In genomic region chr12:86023081-86023871, GRCm38 (mm10) we compare ENCODE assay signal across 9 mouse cellular contexts. TPM values are rescaled to one million over a fixed set of nuclear protein-coding genes. Genes with fewer than 3 reads are reported as not detected.
DNase-seq lines count a peak whose midpoint lies in the region; ATAC-seq lines count a peak whose summit lies in the region.
"Had no signal": no experiment of that assay in that cellular context is flagged by ENCODE, and none has a peak within 500 bp of the region (broad histone marks: within the 10 kb centered on the region; RNA-seq: fewer than 3 reads in every experiment).

No protein-coding gene starts in this region.

- no peaks in the 10 kb centered on the region for H3K27me3 ChIP-seq in stomach, embryonic 15.5 days (replicated peaks)
- H3K27me3 ChIP-seq in midbrain, embryonic 13.5 days: no peaks in the 10 kb centered on the region

- no peaks in the 10 kb centered on the region for H3K36me3 ChIP-seq in stomach, embryonic 15.5 days
- peaks cover 9% of the 10 kb centered on the region; the same call in 1 of the 2 replicates for H3K36me3 ChIP-seq in midbrain, embryonic 13.5 days

- H3K9ac ChIP-seq in stomach, embryonic 15.5 days: no peak overlapping the region
- H3K9ac ChIP-seq in midbrain, embryonic 13.5 days (replicated peaks): no peak overlapping the region

- no peaks in the 10 kb centered on the region for H3K9me3 ChIP-seq in stomach, embryonic 15.5 days
- H3K9me3 ChIP-seq in midbrain, embryonic 13.5 days: no peaks in the 10 kb centered on the region

- no peak overlapping the region for H3K4me3 ChIP-seq in stomach, embryonic 15.5 days (replicated peaks)
- no peak overlapping the region for H3K4me3 ChIP-seq in midbrain, embryonic 13.5 days (replicated peaks)

- peak; percentile 37 to 42 for DNase-seq in cerebellum, postnatal 14 days
- no peak for DNase-seq in cerebellum, adult 11-12 months
- DNase-seq in ovary, postnatal 10 days (ENCODE audit: low spot score): peak; percentile 17
- no peak for DNase-seq in ovary, postnatal 14 days (ENCODE audit: low spot score)
- peak; percentile 43 for DNase-seq in kidney, postnatal 14 days
- DNase-seq in left cerebral cortex, postnatal 25 days (ENCODE audit: low spot score in 2 of 2): no peak

- WGBS in stomach, embryonic 15.5 days: 59% methylated on average over 4 of the region's 4 CpGs
- 77% methylated on average over 4 of the region's 4 CpGs for WGBS in midbrain, embryonic 13.5 days

- intact Hi-C loops in left cerebral cortex, postnatal 25 days (cut with DNase I): loop anchor here (5.0 kb wide), 1 partner anchor 54 kb away; the partner anchor contains the start of gene Tgfb3

- H3K4me1 ChIP-seq in stomach, embryonic 15.5 days: peaks cover 16% of the 10 kb centered on the region
- H3K4me1 ChIP-seq in midbrain, embryonic 13.5 days (replicated peaks): peaks cover 6% of the 10 kb centered on the region; the same call in 1 of the 2 replicates

- no peak overlapping the region for H3K4me2 ChIP-seq in stomach, embryonic 15.5 days
- no peak overlapping the region for H3K4me2 ChIP-seq in midbrain, embryonic 13.5 days (replicated peaks)

- H3K27ac ChIP-seq in stomach, embryonic 15.5 days: peak overlapping the region; percentile 12; the same call in 1 of the 2 replicates
- no peak overlapping the region for H3K27ac ChIP-seq in midbrain, embryonic 13.5 days

- ATAC-seq in stomach, embryonic 15.5 days (ENCODE audit: insufficient read depth, low FRiP score, low read depth): 0 out of 2 replicates have a peak, but pooled peaks have one; percentile 20
- ATAC-seq in midbrain, embryonic 13.5 days: no peak

RNA-seq across cellular contexts. Expression of gene Tgfb3, which starts 55.6 kb away (rescaled TPM):
- 25.8 and 30.5 TPM in 2 replicates for polyA plus RNA-seq in stomach, embryonic 15.5 days (2015; fragmentation: Nextera tagmentation; extraction: Ambion mirVana)
- total RNA-seq in left cerebral cortex, postnatal 25 days (2021): 10 to 100 TPM; 13.9 to 15.2 TPM
- polyA plus RNA-seq in midbrain, embryonic 13.5 days (2015; fragmentation: Nextera tagmentation; extraction: Ambion mirVana): 2.7 and 3.4 TPM in 2 replicates
- total RNA-seq: megakaryocyte, adult 5-6 weeks had no signal

RNA-seq across cellular contexts. Expression of gene Ift43, which starts 59.1 kb away (rescaled TPM):
- 57.7 and 62.5 TPM in 2 replicates for polyA plus RNA-seq in stomach, embryonic 15.5 days (2015; fragmentation: Nextera tagmentation; extraction: Ambion mirVana)
- 10 to 100 TPM; 11.7 to 13.1 TPM for total RNA-seq in left cerebral cortex, postnatal 25 days (2021)
- polyA plus RNA-seq in midbrain, embryonic 13.5 days (2015; fragmentation: Nextera tagmentation; extraction: Ambion mirVana): 74.9 and 80.2 TPM in 2 replicates

Comparison
In these comparisons a context has a peak if more than half of its experiments do, and no peak if none do; other contexts are left out.
1. DNase-seq: peak in cerebellum, postnatal 14 days (2 of 2), ovary, postnatal 10 days (single experiment) and kidney, postnatal 14 days (single experiment); none in cerebellum, adult 11-12 months (single experiment), ovary, postnatal 14 days (single experiment) and left cerebral cortex, postnatal 25 days (0 of 2).